Mouse (Mus musculus): Measurements from ENCODE around the gene Dnajc11.

GRCm38 (mm10) chr4:151893241-151893640 is 40.2 kb upstream of the Dnajc11 start:
- TF ChIP-seq CTCF (IDR thresholded peaks at IDR 0.05; ENCODE audit: extremely low read depth, insufficient read depth, low read length), result 0 out of 2 replicates have a peak, but pooled peaks have one; percentile 20
- TF ChIP-seq POLR2A (IDR thresholded peaks at IDR 0.05; ENCODE audit: extremely low read depth, insufficient read depth, low read length), result no peak

Measured in cortical plate, adult 2 months (tissue).